Mouse (Mus musculus) C2C12 (cell line): ENCODE measurements around the gene Uhrf1.

ENCODE experiments used
- CEBPB ChIP-seq: IDR thresholded peaks from one replicate; pipeline ENCODE4 v1.6.1; 2011; ENCODE audit warnings: low read depth, mild to moderate bottlenecking, control low read depth, moderate library complexity
- CTCF ChIP-seq: IDR thresholded peaks from one replicate; pipeline ENCODE4 v1.5.1; 2011; ENCODE audit not compliant: control insufficient read depth, insufficient read depth, insufficient read length
- FOSL1 ChIP-seq: IDR thresholded peaks from one replicate; pipeline ENCODE4 v1.8.0; 2011; ENCODE audit warnings: mild to moderate bottlenecking, low read length; ENCODE audit not compliant: poor library complexity, insufficient read depth, severe bottlenecking
- MAX ChIP-seq: IDR thresholded peaks from one replicate; pipeline ENCODE4 v1.6.1; 2011; ENCODE audit warnings: mild to moderate bottlenecking, control low read depth
- MYOD1 ChIP-seq: IDR thresholded peaks from one replicate; pipeline ENCODE4 v1.6.1; 2011; ENCODE audit warnings: low read depth; ENCODE audit not compliant: control insufficient read depth, insufficient read length
- MYOG ChIP-seq: IDR thresholded peaks from one replicate; pipeline ENCODE4 v1.6.1; 2011; ENCODE audit not compliant: control insufficient read depth, insufficient read length; ENCODE audit errors: extremely low read depth
- USF1 ChIP-seq: IDR thresholded peaks from one replicate; pipeline ENCODE4 v1.6.1; 2011; ENCODE audit warnings: low read depth, mild to moderate bottlenecking, control low read depth, moderate library complexity

DNA sequence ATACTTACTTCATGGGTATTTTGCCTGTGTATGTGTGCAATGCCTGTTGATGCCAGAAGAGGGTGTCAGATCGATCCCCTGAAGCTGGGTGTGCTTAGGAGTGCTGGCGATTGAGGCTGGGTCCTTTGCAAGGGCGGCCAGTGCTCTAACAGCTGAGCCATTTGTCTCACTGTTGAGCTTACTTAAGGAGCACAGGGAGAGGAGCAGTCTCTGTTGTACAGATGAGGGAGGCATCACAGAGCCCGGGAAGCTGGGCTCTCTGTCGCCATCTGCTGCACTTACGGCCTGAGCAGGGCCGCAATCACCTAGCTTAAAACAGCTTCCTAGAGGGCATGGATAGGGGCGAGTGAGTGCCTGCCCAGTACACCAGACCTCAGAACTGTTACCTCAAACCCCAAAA is 29.9 kb downstream of the Uhrf1 start:
- no peak for TF ChIP-seq CTCF
- no peak for TF ChIP-seq MYOG
- TF ChIP-seq MAX: no peak
- TF ChIP-seq USF1: no peak
- no peak for TF ChIP-seq CEBPB
- TF ChIP-seq MYOD1: no peak
- no peak for TF ChIP-seq FOSL1
